Mouse (Mus musculus): Measurements from ENCODE around the gene Selenow.

DNA sequence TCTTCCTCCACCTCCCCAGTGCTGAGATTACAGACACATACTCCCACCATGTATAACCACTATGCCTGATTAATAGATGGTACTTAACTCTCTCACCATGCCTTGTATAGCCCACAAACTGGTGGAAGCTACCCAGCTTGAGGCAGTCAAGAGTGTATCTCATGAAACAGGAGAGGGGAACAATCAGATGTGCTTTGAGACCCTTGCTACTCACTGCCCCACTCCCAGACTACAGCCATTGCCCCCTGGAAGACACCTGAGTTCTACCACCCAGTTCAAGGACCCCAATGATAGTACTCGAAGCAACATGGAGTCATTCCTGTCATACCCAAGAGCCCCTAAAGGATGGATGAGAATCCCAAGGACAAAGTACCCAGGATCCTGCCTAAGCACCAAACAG, 15.6 kb downstream of the Selenow start:
- TF ChIP-seq CTCF (IDR thresholded peaks at IDR 0.05; ENCODE audit: low read depth) (no peak), EP300 (optimal IDR thresholded peaks at IDR 0.05) (no peak)

All from stomach, postnatal 0 days (tissue).